Mouse (Mus musculus) B cell, adult 2 months (primary cell): Measurements from ENCODE around the gene Bub3.

Source experiments
- DNase-seq, 2 experiments: peaks; one replicate each; pipeline ENCODE4 v3.0.0; 2022

Bub3 gene

GRCm38 (mm10) chr7:131556541-131557271, 3.3 kb upstream of the Bub3 start:
- peak; percentile 37 to 55 for DNase-seq

- no peak for DNase-seq
Observed at GRCm38 (mm10) chr7:131557751-131558150, 2.3 kb upstream of the Bub3 start.

GRCm38 (mm10) chr7:131560697-131561042, 648 bp downstream of the Bub3 start:
- no peak for DNase-seq

- no peak for DNase-seq
Observed at GRCm38 (mm10) chr7:131575246-131575645, 15.2 kb downstream of the Bub3 start.

GRCm38 (mm10) chr7:131582178-131582577, 22.2 kb downstream of the Bub3 start:
- DNase-seq: no peak

- no peak for DNase-seq
Observed at GRCm38 (mm10) chr7:131585551-131585950, 25.5 kb downstream of the Bub3 start.

- DNase-seq: no peak
Observed at GRCm38 (mm10) chr7:131597779-131598482, 37.9 kb downstream of the Bub3 start.

- no peak for DNase-seq
Observed at GRCm38 (mm10) chr7:131598483-131598824, 38.4 kb downstream of the Bub3 start.

GRCm38 (mm10) chr7:131602106-131602505, 42.1 kb downstream of the Bub3 start:
- DNase-seq: no peak

- DNase-seq: no peak
Observed at GRCm38 (mm10) chr7:131603186-131603585, 43.2 kb downstream of the Bub3 start.

- no peak for DNase-seq
Observed at GRCm38 (mm10) chr7:131604946-131605345, 44.9 kb downstream of the Bub3 start.

GRCm38 (mm10) chr7:131605481-131605880, 45.5 kb downstream of the Bub3 start:
- no peak for DNase-seq

- no peak for DNase-seq
Observed at GRCm38 (mm10) chr7:131608049-131608448, 48.0 kb downstream of the Bub3 start.

- no peak for DNase-seq
Observed at GRCm38 (mm10) chr7:131609677-131610076, 49.7 kb downstream of the Bub3 start.
